Mouse (Mus musculus) brain, adult 2 months (tissue): ENCODE measurements around the gene Wdpcp.

Experiments
- DNase-seq: peaks from one replicate; pipeline ENCODE4 v3.0.0; 2011; ENCODE audit warnings: low read depth, low spot score

The Wdpcp gene

DNA sequence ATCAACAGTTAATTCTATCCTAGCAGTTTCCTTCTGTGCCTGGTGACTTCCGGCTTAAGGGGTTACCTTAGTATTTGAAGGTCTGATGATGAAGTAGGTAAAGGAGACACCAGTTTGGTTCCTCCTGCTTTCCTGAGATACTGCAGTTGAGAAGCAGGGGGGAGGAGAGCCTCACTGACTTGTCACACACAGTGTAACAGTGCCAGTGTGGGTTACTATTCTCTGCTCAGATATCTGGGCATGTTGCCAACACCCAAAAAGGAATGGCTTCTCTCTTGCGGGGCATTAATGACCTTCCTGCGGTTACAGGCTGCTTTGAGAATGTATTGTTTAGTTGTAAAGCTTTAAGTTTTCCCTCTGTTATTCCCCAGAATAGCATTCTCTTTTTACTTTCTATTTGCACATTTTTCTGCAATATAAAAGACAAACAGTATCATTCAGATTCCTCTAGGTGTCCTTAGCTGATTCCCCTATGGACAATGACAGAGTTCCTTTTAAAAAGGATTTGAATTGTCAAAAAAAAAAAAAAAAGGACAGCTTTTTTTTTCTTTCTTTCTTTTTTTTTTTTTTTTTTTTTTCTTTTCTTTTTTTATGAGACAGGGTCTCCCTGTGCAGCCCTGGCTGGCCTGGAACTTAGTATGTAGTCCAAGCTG is 2.5 kb upstream of the Wdpcp start:
- peak; percentile 89 for DNase-seq

- no peak for DNase-seq
Observed at GRCm38 (mm10) chr11:21570109-21570474, 1.9 kb upstream of the Wdpcp start.

DNA sequence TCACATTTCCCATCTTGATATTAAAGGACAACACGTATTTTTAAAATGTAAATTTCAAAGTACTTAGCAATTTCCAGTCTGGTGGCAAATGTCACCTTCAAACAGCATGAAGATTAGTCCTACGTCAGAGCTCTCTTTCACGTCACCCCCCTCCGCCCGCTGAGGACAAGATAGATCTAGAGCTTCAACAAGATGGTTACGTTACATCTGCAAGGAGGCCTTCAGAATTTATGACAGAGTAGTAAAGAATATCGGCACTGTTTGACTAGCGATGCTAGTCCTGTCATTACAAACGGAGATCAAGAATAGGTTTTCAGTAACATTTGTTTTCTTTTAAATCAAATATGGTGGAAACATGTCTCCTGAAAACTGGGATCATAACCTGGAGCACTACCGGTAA is 1.1 kb upstream of the Wdpcp start:
- DNase-seq, result peak; percentile 84

DNA sequence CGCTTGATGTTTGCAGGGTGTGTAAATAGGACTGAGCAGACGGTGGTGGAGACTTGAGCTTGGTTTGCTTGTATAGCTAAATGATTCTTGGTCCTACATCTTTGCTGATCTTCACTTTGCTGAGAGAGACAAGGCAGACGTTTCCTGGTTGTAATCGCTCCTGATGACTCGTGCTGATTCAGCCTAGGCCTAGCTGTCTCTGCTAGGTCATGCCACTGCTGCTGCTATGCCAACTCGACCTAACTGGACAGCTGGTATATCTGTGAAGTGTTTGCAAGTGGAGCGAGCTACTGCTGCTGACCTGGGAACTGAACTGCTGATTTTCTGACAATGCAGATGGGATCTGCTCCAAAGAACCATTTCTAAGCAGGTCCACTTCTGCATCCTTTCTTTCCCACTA is 9.4 kb downstream of the Wdpcp start:
- no peak for DNase-seq

GRCm38 (mm10) chr11:21583286-21583685 is 11.3 kb downstream of the Wdpcp start:
- no peak for DNase-seq

DNA sequence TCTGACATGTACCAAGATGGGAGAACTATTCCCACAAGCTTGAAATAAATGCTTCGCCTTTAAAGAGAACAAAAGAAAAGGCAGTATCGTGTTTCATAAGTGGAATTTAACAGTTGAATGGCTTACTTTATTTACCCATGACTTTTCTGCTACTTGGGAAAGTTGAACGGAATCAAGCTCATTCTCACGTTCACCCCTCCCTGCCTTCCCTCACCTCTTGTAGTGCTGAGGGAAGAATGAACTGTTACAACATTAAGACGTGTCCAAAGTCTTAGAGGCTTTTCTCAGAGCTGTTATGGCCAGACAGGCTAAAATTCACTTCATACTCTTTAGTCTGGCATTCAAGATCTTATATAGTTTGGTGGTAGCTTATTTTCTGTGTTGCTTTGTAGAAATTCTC is 30.5 kb downstream of the Wdpcp start:
- DNase-seq, result no peak

DNA sequence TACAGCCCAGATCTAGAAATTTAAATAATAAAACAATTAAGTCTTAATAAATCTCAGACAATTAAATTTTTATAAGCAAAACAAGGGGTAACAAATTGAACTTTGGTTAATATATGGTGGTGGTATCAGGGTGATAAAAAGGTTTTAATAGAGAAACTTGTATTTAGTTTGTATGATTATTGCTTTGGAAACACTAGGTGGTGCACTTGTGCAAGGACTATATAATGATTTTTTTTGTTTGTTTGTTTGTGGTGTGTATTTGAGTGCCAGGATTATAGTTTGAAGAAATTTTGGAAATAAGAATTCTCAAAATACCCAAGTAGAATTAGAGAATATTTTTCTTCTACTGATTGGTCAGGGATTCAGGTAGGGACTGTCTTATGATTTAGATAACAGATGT is 43.9 kb downstream of the Wdpcp start:
- no peak for DNase-seq

DNA sequence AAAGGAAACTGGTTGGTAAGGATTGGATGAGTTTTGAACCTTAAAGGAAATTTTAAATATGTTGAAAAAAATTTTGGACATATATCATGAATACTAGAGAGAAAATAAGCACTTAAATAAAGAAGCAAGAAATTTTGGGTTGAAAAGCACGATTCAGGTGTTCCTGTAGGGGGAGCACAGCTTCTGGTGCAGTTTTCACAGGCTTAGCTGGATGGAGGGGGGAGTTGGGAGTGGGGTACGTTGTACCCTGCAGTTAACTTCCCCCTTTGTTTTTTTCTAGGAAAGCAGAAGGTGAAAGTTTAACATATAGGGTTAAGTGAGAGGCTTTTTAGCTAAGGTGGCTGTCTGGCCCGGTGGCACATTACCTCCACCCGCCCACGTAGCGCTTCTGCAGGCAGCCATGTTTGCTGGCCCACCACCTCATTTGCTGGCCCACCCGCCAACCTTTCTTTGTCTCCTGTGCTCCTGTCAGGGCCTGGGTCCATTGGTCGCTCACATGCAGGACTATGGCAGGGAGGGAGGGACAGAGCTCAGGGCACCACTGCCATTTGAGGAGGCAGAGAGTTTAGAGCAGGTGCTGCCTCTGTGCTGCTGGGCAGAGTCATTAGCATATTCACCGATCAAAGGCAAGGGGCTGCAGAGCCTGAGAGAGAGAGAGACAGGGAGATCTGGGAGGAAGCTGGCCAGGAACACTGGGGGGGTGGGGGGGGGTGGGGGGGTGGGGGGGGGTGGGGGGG is 62.3 kb downstream of the Wdpcp start:
- no peak for DNase-seq

GRCm38 (mm10) chr11:21638341-21638740 is 66.3 kb downstream of the Wdpcp start:
- DNase-seq, result no peak

GRCm38 (mm10) chr11:21639534-21639933 is 67.5 kb downstream of the Wdpcp start:
- no peak for DNase-seq

GRCm38 (mm10) chr11:21644231-21644630 is 72.2 kb downstream of the Wdpcp start:
- no peak for DNase-seq

DNA sequence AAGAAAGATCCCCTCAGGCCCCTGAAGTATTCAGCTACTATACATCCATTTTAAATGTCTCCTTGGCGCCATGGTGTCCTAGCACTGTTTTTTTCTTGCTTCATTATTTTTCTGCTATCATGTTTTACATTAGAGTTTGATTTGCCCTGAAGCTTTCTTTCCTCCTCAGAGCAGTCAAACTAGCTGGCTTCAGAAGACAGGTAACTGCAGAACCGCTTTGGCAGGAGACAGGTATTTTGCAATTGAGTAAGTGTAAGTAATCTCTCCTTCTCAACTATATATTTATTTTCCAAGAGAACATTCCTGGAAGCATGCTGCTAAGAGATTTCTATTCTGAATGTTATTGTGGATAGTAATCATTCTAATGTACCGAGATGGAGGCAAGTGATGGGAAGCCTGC is 74.1 kb downstream of the Wdpcp start:
- no peak for DNase-seq

DNA sequence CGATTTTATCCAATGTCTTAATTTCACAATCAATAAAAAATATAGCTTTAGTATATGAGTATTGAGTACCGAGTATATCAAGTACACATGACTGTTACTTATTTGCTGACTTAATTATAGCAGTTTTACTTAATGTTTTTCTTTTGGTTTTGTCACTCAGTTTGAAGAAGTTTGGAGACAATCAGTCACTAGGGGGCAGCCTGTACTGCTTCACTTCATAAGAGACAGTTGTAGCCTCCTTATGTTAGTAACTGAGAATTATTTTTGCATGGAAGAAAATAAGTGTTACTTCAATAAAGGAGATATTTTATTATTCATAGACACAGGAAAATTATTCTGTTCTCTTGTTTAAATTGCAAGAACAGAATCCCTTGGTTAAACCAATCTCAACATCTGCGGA is 87.0 kb downstream of the Wdpcp start:
- DNase-seq, result peak; percentile 67

- DNase-seq, result no peak
Observed at GRCm38 (mm10) chr11:21677034-21677433, 105.0 kb downstream of the Wdpcp start.

DNA sequence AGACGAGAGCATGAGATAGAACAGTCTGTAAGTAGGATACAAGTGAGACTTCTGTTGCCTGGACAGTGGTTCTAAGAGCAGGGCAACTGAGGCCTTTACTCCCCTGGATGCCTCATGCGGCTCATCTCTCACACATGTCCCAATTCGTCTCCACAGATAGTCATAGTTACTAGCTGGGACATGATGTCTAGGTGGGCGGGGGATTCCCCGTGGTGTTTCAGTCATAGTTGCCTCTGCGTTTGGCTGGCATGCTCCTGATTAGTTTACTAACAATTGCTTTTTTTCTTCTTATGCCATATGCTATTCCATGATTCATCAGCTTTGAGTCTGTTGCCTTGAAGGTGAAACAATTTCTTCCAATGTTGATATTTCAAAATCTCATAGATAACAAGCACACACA is 116.4 kb downstream of the Wdpcp start:
- DNase-seq, result peak; percentile 63

- DNase-seq, result no peak
Observed at GRCm38 (mm10) chr11:21690730-21691129, 118.7 kb downstream of the Wdpcp start.

- no peak for DNase-seq
Observed at GRCm38 (mm10) chr11:21694087-21694486, 122.1 kb downstream of the Wdpcp start.

DNA sequence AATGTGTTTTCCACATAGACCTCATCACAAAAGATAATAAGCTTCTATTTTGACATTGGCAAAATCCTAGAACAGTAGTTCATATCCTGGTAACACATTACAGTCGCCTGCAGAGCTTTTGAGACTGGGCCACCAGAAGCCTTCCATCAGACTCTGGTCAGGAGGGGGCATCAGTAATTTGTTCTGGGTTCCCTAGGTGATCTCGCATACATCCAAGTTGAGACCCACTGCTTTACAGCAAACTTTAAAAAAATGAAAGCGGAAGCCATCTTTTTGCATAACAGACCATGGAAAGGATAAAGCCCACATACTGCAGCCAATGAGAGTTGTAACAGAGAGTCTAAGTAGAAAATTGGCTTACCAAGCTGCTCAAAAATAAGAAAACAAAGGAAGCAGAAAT is 125.6 kb downstream of the Wdpcp start:
- DNase-seq, result no peak

- peak; percentile 17 for DNase-seq
Observed at GRCm38 (mm10) chr11:21713508-21713907, 141.5 kb downstream of the Wdpcp start.

- no peak for DNase-seq
Observed at GRCm38 (mm10) chr11:21714065-21714464, 142.0 kb downstream of the Wdpcp start.

DNA sequence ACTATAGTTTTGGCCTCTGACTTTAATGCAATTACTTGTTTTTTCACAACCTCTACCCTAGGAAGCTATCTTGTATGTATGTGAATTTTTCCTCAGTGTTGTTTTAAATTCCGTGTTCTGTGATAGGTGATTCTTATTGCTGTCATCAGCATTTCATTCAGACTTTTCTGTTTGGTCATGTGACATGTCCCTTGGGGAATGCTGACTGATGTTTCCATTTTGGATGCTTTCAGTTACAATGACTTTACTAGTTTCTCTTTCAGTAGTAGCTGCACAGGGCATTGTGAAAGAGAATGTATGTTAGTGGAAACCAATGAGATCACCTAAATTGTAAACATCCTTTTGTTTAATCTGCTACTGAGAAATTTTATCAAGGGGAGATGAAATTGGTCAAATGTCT is 154.3 kb downstream of the Wdpcp start:
- DNase-seq, result no peak

DNA sequence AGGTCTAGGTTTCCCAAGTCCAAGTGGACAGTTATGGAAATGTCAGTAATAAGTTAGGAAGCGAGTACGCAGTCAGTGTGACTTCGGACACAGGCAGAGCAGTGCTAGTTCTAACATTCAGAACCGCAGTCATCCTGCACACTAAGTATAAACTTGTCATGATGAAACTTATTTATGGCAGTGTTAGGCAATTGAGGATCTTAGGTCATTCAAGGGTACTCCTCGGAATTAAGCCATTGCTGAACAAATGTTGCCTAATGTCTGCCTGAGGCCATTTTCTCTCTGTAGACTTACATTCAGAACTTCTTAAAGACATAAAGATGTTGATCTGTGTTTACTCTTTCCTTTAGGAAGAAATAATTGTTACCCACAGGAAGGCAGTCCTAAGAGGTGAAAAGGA is 157.0 kb downstream of the Wdpcp start:
- DNase-seq, result no peak

- DNase-seq, result peak; percentile 6
Observed at GRCm38 (mm10) chr11:21729961-21730360, 157.9 kb downstream of the Wdpcp start.

DNA sequence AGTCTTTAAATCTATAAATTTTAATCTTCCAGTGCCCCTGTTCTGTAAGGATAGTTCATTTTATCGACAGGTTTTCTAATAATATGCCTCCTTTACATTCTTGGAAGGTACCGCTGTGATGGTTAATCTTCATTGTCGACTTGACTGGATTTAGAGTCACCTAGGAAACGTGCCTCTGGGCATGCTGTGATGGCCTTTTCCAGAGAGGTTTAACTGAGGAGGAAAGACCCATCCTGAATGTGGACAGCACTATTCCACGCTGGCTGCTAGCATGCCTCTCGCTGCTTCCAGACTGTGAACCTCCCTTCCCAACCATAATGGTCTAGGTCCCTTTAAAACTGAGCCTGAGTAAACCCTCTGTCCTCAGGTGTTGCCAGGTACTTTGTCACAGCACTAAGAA is 163.2 kb downstream of the Wdpcp start:
- DNase-seq, result no peak
